Mouse (Mus musculus) frontal cortex, adult (tissue): ENCODE measurements around the gene Plin4.
"Not testable (repeated sequence)": the region's sequence is repeated elsewhere in the genome, so short reads cannot be mapped to it uniquely, and the experiment has no call there.

Source experiments
- ATAC-seq: cut with Nextera tagmentation; 2 replicates; pipeline ENCODE4 v1.9.2; 2017; ENCODE audit warnings: mild to moderate bottlenecking, moderate library complexity, mixed read lengths; ENCODE audit not compliant: low TSS enrichment

Gene Plin4

DNA sequence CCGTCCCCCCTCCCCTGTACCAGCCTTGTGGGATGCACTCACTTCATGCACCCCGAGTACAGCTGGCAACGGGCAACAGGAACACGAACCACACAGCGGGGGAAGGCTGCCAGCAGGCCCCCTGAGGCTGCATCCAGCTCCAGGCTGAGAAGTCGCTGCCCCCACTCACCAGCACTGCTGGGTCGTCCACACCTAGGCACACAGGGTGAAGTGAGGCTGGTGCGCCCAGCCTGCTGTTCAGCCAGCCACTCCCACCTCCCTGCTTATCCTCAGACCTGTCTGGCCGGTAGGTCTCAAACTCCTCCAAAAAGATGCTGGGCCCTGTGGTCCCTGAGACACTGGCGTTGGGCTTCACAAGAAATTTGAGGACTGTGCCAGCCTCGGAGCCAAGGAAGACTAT, 16.6 kb upstream of the Plin4 start:
- no peak for ATAC-seq

DNA sequence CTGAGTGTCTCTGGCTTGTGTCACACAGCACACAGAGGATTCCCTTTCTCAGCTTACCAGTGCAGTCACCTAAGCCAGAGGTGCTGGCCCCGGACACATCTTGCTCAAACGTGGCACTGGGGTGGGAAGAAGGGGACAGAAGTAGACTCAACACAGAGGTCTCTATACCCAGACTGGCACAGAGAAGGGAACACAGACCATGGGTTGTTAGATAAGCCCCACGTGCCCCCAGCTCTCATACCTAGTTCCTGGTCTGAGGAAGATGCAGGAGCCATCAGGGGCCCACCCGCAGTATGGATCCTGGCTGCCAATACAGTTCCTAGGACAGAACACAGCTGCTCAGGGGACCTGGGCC, 15.7 kb upstream of the Plin4 start:
- no peak for ATAC-seq

DNA sequence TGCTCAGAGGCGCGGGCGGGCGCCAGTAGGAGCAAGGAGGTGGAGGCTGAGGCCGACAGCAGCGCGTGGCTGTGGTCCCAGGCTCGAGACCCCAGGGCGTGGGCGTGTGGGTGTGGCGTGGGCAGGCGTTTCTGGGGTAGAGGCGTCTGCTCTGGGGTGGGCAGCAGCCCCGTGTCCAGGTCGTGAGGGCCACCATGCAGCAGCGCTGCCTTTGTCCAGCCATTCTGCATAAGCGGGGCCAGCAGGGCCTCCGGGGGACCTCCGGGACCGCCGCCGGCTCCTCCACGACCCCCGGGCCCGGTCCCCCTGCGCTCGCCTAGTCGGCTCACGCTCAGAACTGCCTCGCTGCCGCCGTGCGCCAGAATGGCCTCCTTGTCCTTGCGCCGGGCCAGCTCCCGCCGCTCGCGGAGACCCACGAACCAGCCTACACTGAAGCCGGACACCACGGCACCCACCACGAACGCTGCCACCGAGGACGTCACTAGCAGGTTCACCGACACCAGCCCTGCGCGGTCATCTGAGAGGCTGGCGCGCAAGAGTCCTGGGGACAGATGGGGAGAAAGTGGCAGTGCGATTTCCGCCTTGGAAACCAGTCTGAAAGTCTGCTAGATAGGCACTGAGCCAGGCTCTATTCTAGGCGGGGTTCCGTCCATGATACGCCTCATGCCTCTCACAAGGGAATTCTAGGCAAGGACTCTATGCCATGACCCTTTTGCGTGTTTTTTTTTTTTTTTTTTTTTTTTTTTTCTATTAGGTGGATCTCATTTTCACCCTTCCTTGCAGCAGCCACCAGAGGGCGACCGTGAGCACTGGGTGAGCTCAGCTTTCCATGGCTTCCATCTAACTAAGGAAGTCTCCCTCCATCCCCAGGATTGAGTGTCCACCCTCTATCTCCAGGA, 15.0 kb upstream of the Plin4 start:
- peak; percentile 28; the same call in 1 of the 2 replicates for ATAC-seq

DNA sequence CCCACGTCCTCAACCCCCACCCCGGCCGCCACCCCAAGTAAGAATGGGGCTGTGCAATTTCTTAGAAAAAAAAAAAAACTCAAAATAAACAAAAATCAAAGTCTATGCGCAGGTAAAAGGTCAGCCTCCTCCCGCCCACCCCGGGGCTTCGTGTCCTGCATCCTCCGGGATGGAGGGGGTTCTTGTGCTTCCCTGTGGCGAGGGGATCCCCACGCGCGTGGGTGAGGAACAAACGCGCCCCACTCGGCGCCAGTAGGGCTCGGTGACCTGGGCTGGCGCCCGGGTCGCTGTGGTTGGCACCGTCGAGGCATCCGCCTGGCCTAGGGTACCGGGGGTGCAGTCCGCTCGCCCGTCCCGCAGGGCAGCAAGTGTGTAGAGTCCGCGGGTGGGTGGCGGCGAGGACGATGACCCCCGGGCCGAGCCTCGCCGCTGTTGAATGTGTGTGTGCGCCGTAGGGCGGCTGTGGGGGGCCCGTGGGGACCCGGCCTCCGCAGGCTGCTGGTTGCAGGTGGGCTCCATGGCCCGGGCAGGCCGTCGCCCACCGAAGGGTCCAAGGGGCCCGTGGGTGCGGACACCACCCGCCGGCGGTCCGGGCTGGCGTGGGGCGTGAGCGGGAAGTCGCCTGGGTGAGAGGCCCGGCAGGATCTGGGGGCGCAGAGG, 14.2 kb upstream of the Plin4 start:
- ATAC-seq, result no peak

DNA sequence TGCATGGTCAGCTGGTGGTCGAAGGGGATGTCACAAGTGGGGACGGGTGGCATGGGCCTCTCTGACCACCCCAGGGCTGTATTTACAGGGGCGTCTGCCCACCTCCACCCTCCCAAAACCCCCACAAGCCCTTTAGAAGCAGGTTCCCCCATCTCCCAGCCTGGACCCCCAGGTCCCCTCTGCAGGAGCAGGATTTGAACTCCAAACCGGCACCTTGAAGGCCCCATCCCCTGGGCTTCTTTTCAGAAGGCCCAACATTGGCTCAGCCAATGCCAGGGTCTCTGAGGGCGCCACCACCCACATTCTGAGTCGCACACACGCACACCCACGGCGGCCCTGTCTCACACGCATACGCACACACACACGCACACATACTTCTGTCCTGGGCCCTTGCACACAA, 13.6 kb upstream of the Plin4 start:
- ATAC-seq, result no peak

DNA sequence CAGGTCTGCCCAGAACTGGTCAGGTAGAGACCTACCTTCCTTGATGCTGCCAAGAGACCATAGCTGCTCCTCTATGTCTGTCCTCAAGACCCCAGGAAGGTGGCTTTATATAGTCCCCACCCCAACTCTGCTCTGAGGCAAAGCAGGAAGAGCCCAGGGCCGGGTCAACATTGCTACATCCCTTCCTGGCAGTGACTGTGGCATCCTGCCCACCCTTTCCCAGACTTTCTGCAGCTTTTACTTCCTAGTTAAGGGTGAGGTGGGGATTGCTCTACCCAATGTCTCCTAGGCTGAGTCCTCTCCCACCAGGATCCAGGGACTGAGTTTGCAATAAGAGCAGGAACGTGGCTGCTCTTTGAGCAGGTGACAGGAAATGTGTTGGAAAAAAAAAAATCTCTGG, 12.2 kb upstream of the Plin4 start, which contains the start of gene Lrg1:
Gene Lrg1 (minus strand): TSS at position 176 of the 400 bp plus-strand sequence.
- no peak for ATAC-seq

DNA sequence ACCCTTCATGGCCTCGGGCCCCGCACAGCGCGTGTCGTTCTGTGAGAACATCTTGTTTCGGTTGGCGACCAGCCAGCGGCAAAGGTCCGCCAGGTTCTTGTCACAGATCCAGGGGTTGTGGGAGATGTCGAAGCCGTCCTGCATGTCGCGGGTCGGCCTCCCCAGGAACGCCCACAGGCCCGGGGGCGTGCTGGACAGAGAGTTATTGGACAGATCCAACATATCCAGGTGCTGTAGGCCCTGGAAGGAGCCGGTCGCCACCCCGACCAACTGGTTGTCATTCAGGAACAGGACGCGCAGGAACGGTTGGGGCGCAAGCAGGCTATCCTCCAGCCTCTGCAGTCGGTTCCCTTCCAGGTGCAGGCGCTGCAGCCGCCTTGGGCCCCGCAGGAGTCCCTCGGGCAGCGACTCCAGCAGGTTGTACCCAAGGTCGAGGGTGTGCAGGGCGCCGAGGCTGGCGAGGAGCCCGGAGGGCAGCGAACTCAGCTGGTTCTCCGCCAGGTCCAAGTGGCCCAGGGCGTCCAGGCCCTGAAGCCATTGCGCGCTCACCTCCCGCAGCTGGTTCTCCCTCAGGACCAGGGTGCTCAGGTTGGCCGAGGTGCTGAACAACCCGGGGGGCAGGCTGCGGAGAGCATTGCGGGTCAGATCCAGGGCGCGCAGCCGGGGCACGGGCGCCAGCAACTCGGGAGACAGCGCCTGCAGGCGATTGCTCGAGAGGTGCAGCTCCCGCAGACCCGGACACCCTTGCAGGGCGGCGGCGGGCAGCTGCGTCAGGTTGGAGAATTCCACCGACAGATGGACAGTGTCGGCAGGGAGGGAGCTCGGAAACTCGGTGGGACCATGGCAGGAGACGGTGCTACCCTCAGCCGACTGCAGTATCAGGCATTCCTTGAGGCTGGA, 10.6 kb upstream of the Plin4 start:
- ATAC-seq, result 0 out of 2 replicates have a peak, but pooled peaks have one; percentile 11

DNA sequence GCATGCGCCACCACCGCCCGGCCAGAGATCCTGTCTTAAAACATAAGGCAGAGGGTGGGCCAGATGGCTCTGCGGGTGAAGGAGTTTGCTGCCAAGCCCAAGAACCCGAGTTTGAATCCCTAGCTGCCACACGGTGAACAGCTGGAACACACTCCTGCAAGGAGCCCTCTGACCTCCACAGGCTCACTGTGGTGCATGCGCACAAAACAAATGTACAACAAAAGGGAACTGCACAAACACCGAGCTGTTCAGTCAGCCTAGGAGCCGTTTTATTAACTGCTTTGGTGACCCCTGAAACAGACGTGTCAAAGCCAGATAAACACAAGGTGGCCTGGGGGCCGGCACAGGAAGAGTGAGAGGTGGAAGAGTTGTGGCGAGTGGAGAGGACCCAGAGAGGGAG, 9.8 kb upstream of the Plin4 start:
- ATAC-seq, result no peak

DNA sequence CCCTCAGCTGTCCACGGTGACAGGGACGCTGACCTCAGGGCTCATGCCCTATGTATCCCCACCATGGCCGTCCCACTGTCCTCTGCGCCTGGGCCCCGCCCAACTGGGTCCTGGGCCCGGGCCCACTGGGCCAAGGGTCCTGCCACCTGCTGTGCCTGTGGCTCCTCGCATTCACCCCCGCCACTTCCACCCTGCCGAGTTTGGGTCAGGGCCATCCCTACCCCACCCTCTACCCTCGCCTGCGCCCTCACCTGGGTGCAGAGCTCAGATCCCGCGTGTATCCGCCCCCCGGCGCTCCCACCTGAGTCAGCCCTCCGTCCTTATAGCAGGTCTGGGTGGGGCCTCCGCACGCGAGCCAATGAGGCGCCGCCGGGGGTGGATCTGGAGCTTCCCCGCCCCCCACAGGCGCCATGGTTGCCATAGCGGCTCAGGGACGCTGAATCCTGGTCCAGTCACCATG, 7.7 kb upstream of the Plin4 start, which contains the start of gene Plin5:
Gene Plin5 (minus strand): TSS at position 346 of the 460 bp plus-strand sequence.
- 0 out of 2 replicates have a peak, but pooled peaks have one; percentile 24 for ATAC-seq

DNA sequence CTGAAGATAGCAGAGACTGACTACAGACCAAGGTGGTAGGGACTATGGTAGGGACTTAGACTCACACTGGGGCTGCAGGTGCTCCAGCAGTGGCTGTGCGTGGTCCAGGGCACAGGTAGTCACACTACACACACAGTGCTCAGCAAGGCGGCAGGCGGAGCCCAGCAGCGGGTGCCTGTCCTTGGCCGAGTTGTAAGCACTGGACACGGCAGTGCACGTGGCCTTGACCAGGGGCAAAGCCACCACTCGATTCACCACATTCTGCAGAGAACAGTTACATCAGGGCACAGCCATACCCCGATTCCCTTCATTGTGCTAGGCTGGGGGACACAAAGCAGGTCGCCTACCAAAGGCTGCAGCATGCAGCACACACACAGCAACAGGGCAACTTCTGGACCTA, 6.6 kb upstream of the Plin4 start:
- ATAC-seq, result no peak

DNA sequence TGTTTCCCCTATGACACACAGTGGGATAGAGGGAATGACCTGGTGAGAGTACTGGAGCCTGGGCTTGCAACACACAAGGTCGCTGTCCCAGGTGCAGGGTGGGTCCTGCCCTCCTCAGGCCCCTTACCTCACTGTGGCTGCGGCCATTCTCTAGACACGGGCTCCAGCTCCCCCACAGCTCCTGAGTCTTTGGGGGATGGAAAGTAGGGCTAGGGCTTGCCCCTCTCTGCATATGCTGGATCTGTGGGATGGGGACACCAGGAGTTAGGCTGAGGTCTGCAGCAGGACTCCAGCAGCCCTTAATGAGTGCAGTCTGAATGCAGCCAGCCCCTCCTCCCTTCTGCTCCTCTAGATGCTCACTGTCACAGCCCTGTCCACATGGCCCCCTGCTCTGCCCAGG, 3.1 kb upstream of the Plin4 start:
- no peak for ATAC-seq

DNA sequence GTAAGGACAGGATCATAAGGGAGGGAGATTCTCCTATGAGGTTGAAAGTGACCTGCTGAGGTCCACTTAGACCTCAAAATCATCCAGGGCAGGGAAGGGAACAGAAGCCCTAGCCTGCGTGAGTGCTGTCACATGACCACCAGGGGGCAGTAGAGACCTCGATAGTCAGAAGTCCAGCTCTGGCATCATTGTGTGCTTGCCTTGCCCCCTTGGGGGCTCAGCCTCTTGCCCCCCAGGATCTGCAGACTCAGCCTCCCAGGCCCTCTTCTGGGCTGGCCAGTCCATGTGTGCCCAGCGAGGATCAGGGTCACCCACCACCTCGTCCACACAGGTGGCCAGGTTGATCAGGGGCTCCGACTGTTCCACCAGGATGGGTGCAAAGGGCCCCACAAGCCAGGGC, 2.3 kb upstream of the Plin4 start:
- ATAC-seq, result no peak

DNA sequence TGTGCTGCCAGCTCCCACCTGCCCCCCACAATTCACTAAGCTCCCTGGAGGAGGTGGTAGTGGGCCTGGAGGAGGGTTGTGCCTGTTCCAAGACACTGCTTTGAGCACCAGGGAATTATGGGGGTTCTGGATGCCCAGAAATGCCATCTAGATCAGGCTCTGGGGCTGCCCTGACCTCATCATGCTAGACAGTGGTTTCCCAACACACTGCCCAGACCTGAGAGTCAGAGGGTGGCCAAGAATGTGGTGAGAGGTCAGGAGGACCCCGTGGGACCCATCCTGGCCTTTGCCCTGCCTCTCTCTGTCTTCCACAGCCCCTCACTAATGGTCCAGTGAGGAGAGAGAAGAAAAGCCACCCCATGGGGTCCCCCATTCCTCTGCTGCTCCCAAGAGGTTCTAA, 1.4 kb upstream of the Plin4 start:
- ATAC-seq, result no peak

DNA sequence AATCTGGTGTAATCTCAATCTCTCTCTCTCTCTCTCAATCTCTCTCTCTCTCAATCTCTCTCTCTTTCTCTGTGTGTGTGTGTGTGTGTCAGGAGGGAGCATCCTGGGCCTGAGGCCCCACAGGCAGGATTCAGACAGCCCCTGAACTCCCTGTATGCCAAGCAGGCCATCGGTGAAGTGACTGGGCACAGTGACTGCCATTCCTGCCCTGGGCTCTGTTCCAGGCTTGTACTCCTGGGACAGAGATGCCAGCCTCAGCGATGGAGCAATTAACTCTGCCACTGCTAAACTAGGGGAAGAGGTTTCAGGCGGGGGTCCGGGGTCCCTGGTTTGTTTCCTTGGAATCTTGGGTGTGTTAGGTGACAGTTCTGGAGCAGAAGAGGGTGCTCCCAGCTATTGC, 968 bp upstream of the Plin4 start:
- no peak for ATAC-seq

DNA sequence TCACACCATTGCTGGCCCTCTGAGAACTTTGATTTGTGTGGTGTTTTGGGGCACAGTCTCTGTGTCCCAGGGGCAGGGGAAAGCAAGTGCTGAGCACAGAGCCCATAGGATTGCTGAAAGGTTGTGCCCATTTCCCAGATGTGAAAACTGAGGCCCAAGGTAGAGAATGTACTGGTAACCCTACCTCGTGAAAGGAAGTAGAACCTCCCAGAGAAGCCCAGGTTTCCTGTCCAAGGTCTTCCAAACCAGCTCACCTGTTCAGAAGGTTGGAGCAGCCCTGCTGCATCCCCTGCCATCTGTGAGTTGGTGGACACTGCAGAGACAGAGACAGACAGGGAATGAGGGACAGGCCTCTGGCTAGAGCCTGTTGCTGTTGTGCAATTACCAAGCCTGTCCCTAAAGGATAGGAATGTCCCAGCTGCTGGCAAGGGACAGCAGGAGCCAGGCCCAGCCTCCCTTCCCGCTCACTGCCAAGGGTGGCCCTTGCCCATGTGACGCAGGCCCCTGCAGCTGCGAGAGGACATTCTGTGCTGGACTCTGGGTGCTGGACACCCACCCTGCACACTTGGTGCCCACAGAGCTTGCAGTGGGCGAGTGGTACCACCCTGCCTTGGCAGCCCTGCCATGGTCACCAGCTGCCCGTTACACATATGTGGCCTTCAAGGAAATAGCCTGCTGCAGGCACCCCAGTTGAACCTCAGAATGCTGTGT, 1.1 kb downstream of the Plin4 start:
- peak; percentile 58 for ATAC-seq

DNA sequence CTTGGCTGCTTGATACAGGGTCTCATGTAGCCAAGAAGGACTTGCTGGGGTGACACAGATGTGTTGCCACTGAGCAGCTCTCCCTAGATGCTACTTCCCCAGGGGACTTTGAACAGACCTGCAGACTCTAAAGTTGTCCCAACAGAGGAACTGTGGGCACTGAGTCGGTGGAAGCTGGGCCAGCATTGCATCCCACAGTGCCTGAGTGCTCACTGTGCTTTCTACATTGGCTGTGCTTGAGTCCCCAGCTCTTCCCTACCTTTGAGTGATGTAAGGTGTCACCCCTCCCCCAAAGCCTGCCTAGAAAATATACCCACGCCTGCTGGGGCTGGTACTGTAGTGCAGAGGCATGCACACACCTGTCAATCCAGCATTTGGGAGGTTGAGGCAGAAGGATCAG, 1.9 kb downstream of the Plin4 start:
- no peak for ATAC-seq

DNA sequence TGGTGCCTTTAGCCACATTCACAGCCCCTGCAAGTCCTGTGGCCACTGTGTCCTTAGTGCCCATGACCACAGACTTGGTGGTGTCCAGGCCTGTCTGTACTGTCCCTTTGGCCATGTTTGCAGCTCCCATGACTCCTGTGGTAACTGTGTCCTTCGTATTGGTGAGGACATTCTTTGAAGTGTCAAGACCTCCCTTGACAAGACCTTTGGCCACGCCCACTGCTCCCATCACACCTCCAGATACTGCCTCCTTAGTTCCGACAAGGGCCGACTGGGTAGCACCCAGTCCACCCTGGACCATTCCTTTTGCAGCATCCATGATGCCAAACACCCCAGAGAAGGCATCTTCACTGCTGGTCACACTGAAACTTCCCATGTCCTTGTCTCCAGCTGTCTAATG, 2.6 kb downstream of the Plin4 start:
- ATAC-seq, result no peak

DNA sequence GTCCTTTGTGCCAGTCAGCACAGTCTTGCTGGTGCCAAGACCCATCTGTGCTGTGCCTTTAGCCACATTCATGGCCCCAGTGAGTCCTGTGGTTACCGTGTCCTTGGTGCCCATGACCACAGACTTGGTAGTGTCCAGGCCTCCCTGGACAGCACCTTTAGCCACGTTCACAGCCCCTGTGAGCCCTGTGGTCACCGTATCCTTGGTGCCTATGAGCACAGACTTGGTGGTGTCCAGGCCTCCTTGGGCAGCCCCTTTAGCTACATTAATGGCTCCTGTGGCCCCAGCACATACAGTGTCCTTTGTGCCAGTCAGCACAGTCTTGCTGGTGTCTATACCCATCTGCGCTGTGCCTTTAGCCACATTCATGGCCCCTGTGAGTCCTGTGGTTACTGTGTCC, 3.2 kb downstream of the Plin4 start:
- not testable (repeated sequence) for ATAC-seq

DNA sequence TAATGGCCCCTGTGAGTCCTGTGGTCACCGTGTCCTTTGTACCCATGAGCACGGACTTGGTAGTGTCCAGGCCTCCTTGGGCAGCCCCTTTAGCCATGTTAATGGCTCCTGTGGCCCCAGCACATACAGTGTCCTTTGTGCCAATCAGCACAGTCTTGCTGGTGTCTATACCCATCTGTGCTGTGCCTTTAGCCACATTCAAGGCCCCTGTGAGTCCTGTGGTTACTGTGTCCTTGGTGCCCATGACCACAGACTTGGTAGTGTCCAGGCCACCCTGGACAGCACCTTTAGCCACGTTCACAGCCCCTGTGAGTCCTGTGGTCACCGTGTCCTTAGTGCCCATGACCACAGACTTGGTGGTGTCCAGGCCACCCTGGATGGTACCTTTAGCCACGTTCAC, 4.8 kb downstream of the Plin4 start:
- not testable (repeated sequence) for ATAC-seq

DNA sequence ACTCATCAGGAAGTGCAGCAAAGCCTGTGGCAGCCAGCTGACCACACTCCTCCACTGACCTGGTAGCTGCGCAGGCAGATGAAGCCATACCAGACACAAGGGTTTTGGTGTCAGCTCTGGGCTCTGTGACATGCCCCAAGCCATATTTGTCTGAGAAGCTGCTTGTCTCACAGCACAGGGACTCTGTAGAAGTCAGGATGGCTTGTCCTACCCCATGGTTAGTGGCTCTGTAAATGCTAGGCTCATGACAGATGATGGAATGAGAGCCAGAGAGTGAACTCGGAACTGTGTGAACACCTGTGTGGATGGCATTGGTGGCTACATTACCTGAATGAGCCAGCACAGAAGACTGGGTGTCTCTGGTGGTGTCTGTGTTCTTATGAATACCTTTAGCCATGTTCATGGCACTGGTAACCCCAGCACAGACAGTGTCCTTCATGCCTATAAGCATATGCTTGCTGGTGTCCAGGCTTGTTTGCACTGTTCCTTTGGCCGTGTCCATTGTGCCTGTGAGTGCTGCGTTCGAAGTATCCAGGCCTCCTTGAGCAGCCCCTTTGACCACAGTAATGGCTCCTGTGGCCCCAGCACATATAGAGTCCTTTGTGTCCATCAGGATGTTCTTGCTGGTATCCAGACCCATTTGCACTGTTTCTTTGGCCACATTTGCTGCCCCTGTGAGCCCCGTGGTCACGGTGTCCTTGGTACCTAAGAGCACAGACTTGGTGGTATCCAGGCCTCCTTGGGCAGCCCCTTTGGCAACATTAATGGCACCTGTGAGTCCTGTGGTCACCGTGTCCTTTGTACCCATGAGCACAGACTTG, 5.9 kb downstream of the Plin4 start:
- no peak for ATAC-seq
